8 mouse cellular contexts compared by ENCODE assay signal in the genomic region with DNA sequence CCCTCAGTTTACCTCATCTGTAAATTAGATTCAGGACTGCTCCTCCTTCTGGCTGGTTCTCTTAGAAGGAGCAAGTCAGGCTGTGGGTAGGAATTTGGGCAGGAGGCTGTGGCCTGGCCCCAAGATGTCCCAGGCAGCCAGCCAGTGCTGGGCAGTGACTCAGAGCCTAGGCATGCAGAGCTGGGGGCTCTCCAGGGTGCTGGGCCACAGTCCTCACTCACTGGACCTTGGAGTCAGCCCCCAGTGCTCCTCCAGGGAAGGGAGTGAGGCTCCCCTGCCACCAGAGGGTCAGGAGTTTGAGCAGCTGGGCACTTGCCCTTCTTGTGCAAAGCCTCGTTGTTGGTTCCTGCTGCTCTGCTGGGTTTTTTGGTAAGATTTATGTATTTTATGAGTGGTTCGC. TPM values are rescaled to one million over a fixed set of nuclear protein-coding genes. Genes with fewer than 3 reads are reported as not detected.
A peak's percentile ranks its signal among the peaks of the same experiment; 100 is the strongest.
DNase-seq lines count a peak whose midpoint lies in the region; ATAC-seq and TF ChIP-seq lines count a peak whose summit lies in the region.

No protein-coding gene starts in this region.

- peak; percentile 42 for DNase-seq in right cerebral cortex, postnatal 4 days
- DNase-seq in right cerebral cortex, postnatal 25 days: no peak
- DNase-seq in gastrocnemius, adult 8-10 months (ENCODE audit: low spot score in 2 of 2): peak; percentile 90 to 92
- DNase-seq in kidney, adult 8-10 months: peak; percentile 62 to 69
- peak; percentile 80 for DNase-seq in ovary, postnatal 36 days (ENCODE audit: low spot score)
- no peak for DNase-seq in hindbrain, postnatal 0 days (ENCODE audit: low spot score)
- no peak for DNase-seq in c-Kit-positive CD71-positive TER-119-positive erythroid progenitor cells, embryonic 14.5 days (ENCODE audit: low spot score)

- H3K4me3 ChIP-seq in hindbrain, postnatal 0 days (ENCODE audit: low read length): no peak overlapping the region

- H3K4me2 ChIP-seq in hindbrain, postnatal 0 days (ENCODE audit: low read depth, low read length): no peak overlapping the region

- no peak overlapping the region for H3K9ac ChIP-seq in hindbrain, postnatal 0 days (replicated peaks; ENCODE audit: low read length)

- H3K9me3 ChIP-seq in hindbrain, postnatal 0 days (ENCODE audit: low read length): no peaks in the 10 kb centered on the region

- no peak for ATAC-seq in hindbrain, postnatal 0 days
- ATAC-seq in granulocyte monocyte progenitor cell, adult 5-6 weeks (replicated peaks; ENCODE audit: poor library complexity, severe bottlenecking): no peak

- no peak for TF ChIP-seq CTCF in hindbrain, postnatal 0 days (IDR thresholded peaks at IDR 0.05; ENCODE audit: low read depth)

- H3K27me3 ChIP-seq in hindbrain, postnatal 0 days (ENCODE audit: insufficient read depth, low read length): no peaks in the 10 kb centered on the region

- 60% methylated on average over 2 of the region's 2 CpGs for WGBS in hindbrain, postnatal 0 days

- H3K27ac ChIP-seq in hindbrain, postnatal 0 days: no peak overlapping the region

- H3K36me3 ChIP-seq in hindbrain, postnatal 0 days (ENCODE audit: insufficient read depth, low read length): peaks cover 7% of the 10 kb centered on the region; the same call in 1 of the 2 replicates

- no peaks in the 10 kb centered on the region for H3K4me1 ChIP-seq in hindbrain, postnatal 0 days (ENCODE audit: insufficient read depth, low read length)

RNA-seq across cellular contexts. Expression of a gene that starts 6.1 kb away (rescaled TPM):
- total RNA-seq in gastrocnemius, adult 8-10 months (2022): 1 to 10 TPM; 1.5 to 3.3 (median 1.7) TPM
- total RNA-seq in hindbrain, postnatal 0 days (2014; rRNA removed): 20.3 and 31.1 TPM in 2 replicates
- 26.2 and 27.1 TPM in 2 replicates for polyA plus RNA-seq in hindbrain, postnatal 0 days (2015; fragmentation: Nextera tagmentation; extraction: Ambion mirVana)
- total RNA-seq in granulocyte monocyte progenitor cell, adult 5-6 weeks (2014; fragmentation: Nextera tagmentation): 31.4 and 46.5 TPM in 2 replicates
- 117 and 138 TPM in 2 replicates for total RNA-seq in granulocyte monocyte progenitor cell, adult 5-6 weeks (2017)

RNA-seq across cellular contexts. Expression of a gene that starts 30.7 kb away (rescaled TPM):
- 1 to 10 TPM; 2.9 to 3.6 (median 3.2) TPM for total RNA-seq in gastrocnemius, adult 8-10 months (2022)
- total RNA-seq in hindbrain, postnatal 0 days (2014; rRNA removed): 20.6 and 28.4 TPM in 2 replicates
- polyA plus RNA-seq in hindbrain, postnatal 0 days (2015; fragmentation: Nextera tagmentation; extraction: Ambion mirVana): 10.7 and 10.9 TPM in 2 replicates
- 8.9 and 9.0 TPM in 2 replicates for total RNA-seq in granulocyte monocyte progenitor cell, adult 5-6 weeks (2014; fragmentation: Nextera tagmentation)
- total RNA-seq in granulocyte monocyte progenitor cell, adult 5-6 weeks (2017): 13.1 and 15.5 TPM in 2 replicates

RNA-seq across cellular contexts. Expression of a gene that starts 44.5 kb away (rescaled TPM):
- 10 to 100 TPM; 13.0 to 15.2 (median 14.2) TPM for total RNA-seq in gastrocnemius, adult 8-10 months (2022)
- total RNA-seq in hindbrain, postnatal 0 days (2014; rRNA removed): 15.6 and 19.1 TPM in 2 replicates
- polyA plus RNA-seq in hindbrain, postnatal 0 days (2015; fragmentation: Nextera tagmentation; extraction: Ambion mirVana): 3.1 and 3.4 TPM in 2 replicates
- 1.5 and 2.1 TPM in 2 replicates for total RNA-seq in granulocyte monocyte progenitor cell, adult 5-6 weeks (2014; fragmentation: Nextera tagmentation)
- 0.78 and 1.6 TPM in 2 replicates for total RNA-seq in granulocyte monocyte progenitor cell, adult 5-6 weeks (2017)

Comparison
In these comparisons a context has a peak if more than half of its experiments do, and no peak if none do; other contexts are left out.
1. DNase-seq: peak in right cerebral cortex, postnatal 4 days (single experiment), gastrocnemius, adult 8-10 months (2 of 2), kidney, adult 8-10 months (2 of 2) and ovary, postnatal 36 days (single experiment); none in right cerebral cortex, postnatal 25 days (single experiment), hindbrain, postnatal 0 days (single experiment) and c-Kit-positive CD71-positive TER-119-positive erythroid progenitor cells, embryonic 14.5 days (single experiment).